Mouse (Mus musculus) lung, postnatal 0 days (tissue): ENCODE data around the gene Rab34.

Source experiments
- CTCF ChIP-seq: IDR thresholded peaks from 2 replicates; pipeline ENCODE4 v1.5.1; 2016; ENCODE audit warnings: antibody characterized with exemption, mild to moderate bottlenecking
- EP300 ChIP-seq: IDR thresholded peaks from 2 replicates; pipeline ENCODE4 v1.6.1; 2016; ENCODE audit warnings: antibody characterized with exemption, mild to moderate bottlenecking, control low read depth

DNA sequence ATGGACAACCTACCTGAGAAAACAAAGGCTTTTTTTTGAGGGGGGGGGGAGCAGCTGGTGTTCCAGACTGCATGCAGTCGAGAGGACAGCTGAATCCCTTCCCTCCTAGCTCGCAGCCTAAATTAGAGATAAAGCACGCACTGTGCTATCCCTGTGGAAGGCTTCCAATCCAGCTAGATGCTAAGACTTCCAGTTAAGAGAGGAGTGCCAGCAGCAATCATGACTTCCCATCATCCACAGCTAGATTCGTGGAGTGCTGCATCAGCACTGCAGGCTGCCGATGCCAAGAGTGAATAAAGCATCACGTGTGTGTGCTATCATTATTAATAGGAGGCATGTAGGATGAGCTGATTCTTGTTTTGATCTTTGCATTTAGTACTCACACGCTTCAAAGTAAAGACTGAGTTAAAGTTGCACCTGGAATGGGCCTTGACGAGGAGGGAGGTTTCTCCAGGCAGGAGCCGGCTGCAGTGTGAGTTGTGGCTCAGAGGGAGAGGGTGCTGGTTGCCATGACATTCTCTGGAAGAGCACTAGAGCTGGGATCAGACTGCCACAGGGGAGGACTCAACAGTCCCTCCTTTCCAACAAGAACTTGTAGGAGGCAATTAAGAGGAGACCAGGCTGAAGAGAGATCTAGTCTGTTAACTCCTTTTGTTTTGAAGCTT is 52.1 kb downstream of the Rab34 start:
- TF ChIP-seq CTCF (no peak), EP300 (no peak)
